Mouse (Mus musculus): ENCODE data around the gene Gng3. TPM values are rescaled to one million over a fixed set of nuclear protein-coding genes. Genes with fewer than 3 reads are reported as not detected.

The Gng3 gene
- polyA plus RNA-seq (2016; fragmentation: Nextera tagmentation; extraction: Ambion mirVana) = 2.5 and 2.9 TPM in 2 replicates

DNA sequence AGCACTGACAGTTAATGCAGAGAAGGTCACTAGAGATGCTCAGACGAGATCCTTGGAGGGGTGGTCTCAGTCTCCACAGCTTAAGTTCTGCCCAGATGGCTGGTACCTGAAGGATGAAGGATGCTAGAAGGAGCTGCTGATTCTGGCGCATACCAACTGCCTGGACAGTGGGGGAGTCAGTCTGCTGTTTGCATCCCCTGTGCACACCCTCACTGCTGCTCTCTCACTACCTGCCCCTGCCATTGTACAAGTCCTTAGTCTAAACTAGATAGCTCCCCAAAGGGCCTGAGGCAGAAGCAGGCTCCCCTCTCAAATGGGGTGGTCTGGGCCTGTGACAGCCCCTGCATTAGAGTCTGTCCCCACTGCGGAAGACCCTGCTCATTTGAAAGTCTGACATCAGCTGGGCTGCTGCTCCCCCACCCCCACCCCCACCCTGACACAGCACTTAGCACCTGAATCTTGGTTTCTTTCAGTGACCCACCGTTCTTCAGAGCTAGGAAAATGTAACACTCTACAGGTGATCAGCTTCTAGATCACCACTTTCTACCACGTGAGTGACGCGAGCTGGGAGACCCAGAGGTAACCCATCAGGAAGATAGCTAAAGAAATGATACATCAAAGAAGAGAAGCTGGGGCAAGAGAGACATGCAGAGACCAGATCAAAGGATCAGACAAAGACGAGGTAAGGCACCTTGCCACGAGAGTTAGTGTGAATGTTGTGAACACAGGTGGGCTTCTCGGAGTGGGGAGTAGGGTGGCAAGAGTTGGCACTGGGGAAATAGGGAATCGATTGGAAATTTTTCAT lies at the start of gene Gng3:
Gng3 (minus strand) TSS at position 92 of the 805 bp plus-strand sequence.
- H3K9ac ChIP-seq = peak within 1 kb of the TSS; percentile 80
- no peaks in the 10 kb centered on the region for H3K27me3 ChIP-seq (replicated peaks)
- ATAC-seq (ENCODE audit: insufficient number of reproducible peaks, low FRiP score) = no peak
- 49% methylated on average over 11 of the region's 11 CpGs for WGBS
- peak within 1 kb of the TSS; percentile 60 for H3K4me3 ChIP-seq
- peaks cover 30% of the 10 kb centered on the region for H3K4me1 ChIP-seq (replicated peaks)
- H3K36me3 ChIP-seq = peaks cover 14% of the 10 kb centered on the region
- H3K4me2 ChIP-seq = peak within 1 kb of the TSS; percentile 82
- H3K27ac ChIP-seq (ENCODE audit: poor library complexity, severe bottlenecking) = peak within 1 kb of the TSS; percentile 94
- no peaks in the 10 kb centered on the region for H3K9me3 ChIP-seq (replicated peaks)

DNA sequence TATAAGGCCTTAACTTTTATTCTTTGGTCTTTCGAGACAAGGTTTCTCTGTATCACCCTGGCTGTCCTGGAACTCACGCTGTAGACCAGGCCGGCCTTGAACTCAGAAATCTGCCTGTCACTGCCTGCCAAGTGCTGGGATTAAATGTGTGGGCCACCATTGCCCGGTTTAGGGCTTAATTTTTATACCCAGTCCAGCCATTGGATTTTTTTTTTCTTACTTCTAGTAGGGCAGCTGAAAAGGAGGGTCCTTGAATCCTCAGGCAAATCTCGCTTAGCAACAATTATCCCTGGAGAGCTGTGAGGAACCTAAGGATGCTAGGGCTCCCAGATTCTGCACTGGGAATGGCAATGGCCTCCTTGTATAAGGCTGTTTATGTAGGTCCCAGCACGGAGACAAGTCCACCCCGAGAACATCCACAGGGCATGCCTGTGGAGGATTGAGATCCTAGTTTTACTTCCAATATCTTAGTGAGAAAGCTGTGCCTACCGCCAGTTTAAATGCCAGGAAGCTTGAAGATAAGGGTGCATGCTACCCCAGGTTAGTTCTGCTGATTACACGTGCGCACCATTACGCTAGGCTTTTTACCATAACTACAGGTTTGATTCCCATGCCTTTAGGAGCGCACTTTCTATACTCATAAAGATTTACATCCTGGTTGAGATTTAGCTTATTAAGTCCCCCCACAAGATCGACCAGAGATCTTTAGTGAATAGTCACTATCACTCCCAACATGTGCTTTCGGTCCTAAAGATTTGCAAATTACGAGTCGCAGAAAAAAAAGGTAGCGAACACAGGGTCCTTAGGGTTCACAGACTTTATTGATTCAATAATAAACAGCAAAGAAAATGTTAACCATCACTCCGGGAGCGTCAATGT lies 48.8 kb upstream of the Gng3 start:
- Histone ChIP-seq H3K27ac (ENCODE audit: poor library complexity, severe bottlenecking) (peak overlapping the region; percentile 82), H3K27me3 (replicated peaks) (no peaks in the 10 kb centered on the region), H3K9ac (peak overlapping the region; percentile 89), H3K9me3 (replicated peaks) (no peaks in the 10 kb centered on the region), H3K4me1 (replicated peaks) (peaks cover 16% of the 10 kb centered on the region), H3K36me3 (peaks cover 14% of the 10 kb centered on the region), H3K4me2 (peak overlapping the region; percentile 72), H3K4me3 (peak overlapping the region; percentile 73)
- no peak for ATAC-seq (ENCODE audit: insufficient number of reproducible peaks, low FRiP score)
- WGBS = 16% methylated on average over 19 of the region's 19 CpGs

DNA sequence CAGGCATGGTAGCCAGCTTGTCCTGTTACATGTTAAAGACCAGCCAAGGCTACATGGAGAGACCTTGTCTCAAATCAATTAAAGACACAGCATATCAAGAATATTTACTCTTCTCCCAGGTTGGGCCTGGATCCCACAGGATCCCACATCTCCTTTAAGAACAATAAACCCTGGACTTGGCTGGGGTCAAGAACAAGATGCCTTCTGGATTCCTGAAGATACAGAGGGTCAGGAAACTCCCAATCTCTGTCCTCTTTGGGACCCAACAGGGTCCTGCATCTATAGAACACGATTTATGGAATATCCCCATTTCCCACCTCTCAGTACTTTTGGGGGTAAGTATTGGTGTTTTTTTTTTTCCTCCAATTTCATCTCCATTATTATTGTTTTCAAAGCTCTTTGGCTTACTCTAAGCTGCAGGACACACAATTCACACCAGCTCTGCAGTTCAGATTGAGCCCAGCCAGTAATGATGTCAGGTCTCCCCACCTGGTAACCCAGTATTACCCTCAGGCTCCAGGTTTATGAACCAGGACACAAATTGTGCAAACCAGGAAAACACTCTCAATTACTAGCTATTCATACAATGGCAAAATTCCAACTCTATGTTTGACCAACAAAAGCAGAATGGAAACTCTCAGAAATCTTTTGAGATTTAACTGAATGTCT lies 48.1 kb upstream of the Gng3 start:
- H3K4me3 ChIP-seq = no peak overlapping the region
- H3K4me1 ChIP-seq (replicated peaks) = peaks cover 16% of the 10 kb centered on the region
- H3K36me3 ChIP-seq = peaks cover 14% of the 10 kb centered on the region
- ATAC-seq (ENCODE audit: insufficient number of reproducible peaks, low FRiP score) = no peak
- no peaks in the 10 kb centered on the region for H3K27me3 ChIP-seq (replicated peaks)
- H3K9ac ChIP-seq = no peak overlapping the region
- no peak overlapping the region for H3K27ac ChIP-seq (ENCODE audit: poor library complexity, severe bottlenecking)
- H3K9me3 ChIP-seq (replicated peaks) = no peaks in the 10 kb centered on the region
- 46% methylated on average over 1 of the region's 1 CpGs for WGBS
- H3K4me2 ChIP-seq = peak overlapping the region; percentile 72

DNA sequence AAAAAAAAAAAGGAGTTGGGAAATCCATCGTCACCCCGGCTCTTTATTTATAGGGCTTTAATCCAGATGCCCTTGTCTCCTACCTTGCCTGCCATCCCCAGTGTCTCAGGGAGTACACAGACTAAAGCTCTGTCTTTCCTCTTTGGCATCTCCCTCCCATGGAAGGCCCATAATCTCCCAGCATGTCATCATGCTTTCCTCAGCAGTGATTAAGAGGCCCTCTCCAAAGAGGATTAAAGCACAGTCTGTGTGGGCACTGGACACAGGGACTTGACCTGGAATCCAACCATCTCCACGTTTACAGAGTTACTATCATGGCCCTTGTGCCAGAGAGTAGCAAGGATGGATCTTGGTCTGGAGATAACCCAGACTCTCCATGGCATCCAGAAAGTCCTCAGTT lies 44.6 kb upstream of the Gng3 start, which contains the start of the genes Lbhd1 and Gm49403:
Lbhd1 (plus strand) TSS at position 117 of the 400 bp plus-strand sequence.
Gm49403 (plus strand) TSS at position 315 of the 400 bp plus-strand sequence.
- no peak for ATAC-seq (ENCODE audit: insufficient number of reproducible peaks, low FRiP score)
- H3K4me1 ChIP-seq (replicated peaks) = peaks cover 17% of the 10 kb centered on the region
- H3K4me2 ChIP-seq = no peak within 1 kb of the TSS
- H3K36me3 ChIP-seq = no peaks in the 10 kb centered on the region
- no peaks in the 10 kb centered on the region for H3K27me3 ChIP-seq (replicated peaks)
- no peak within 1 kb of the TSS for H3K9ac ChIP-seq
- WGBS = 71% methylated on average over 3 of the region's 3 CpGs
- no peak within 1 kb of the TSS for H3K27ac ChIP-seq (ENCODE audit: poor library complexity, severe bottlenecking)
- H3K4me3 ChIP-seq = no peak within 1 kb of the TSS
- H3K9me3 ChIP-seq (replicated peaks) = no peaks in the 10 kb centered on the region

DNA sequence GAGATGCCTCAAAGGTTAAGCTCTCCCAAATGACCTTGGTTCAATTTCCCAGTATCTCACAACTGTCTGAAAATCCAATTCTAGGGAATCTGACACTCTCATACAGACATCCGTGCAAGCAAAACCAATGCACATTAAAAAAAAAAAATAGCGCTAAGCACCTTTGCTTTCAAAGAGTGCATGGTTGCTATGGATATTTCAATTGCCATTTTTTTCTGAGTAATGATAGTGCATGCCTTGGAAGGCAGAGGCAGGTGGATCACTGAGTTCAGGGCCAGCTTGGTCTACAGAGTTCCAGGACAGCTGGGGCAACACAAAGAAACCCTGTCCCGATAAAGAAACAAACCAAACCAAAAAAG lies 42.0 kb upstream of the Gng3 start:
- Histone ChIP-seq H3K4me1 (replicated peaks) (peaks cover 10% of the 10 kb centered on the region), H3K27me3 (replicated peaks) (no peaks in the 10 kb centered on the region), H3K27ac (ENCODE audit: poor library complexity, severe bottlenecking) (no peak overlapping the region; the same call in 1 of the 2 replicates), H3K9me3 (replicated peaks) (no peaks in the 10 kb centered on the region), H3K4me2 (peak overlapping the region; percentile 87), H3K4me3 (peak overlapping the region; percentile 92), H3K9ac (peak overlapping the region; percentile 95), H3K36me3 (peaks cover 12% of the 10 kb centered on the region)
- no peak for ATAC-seq (ENCODE audit: insufficient number of reproducible peaks, low FRiP score)
- 21% methylated on average over 3 of the region's 3 CpGs for WGBS

DNA sequence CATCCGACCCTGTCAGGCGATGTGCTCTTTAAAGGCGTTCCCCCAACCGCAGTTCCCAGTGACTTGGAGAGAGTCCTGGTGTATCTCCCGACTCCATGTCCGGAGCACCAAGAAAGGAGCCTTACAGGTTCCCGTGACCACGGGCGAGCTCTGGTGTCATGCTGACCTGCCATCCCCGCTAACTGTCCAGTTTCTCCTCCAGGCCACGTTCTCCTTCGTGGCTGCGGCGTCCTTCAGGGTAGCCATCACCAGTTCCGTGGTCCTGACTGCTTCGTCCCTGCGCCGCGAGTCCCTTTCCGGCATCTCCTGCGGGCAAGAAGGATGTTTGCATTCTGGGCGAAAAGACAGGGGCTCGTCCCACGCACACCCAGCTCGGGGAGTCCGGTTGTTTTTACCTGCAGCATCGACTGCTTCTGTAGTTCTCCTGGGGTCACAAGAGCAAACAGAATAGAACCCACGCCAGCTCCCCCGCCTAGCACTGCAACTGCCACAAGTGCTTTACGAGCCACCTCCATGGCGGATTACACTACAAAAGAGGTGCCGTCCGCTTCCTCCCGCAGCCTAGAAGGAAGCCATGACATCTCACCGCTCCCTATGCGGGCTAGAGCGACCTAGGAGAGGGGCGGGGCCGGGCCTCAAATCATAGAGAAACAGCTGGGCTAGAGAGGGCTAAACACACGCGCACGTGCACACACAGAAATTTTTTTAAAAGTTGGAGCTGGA lies 41.5 kb upstream of the Gng3 start, which contains the start of gene Uqcc3:
Uqcc3 (minus strand) TSS at position 613 of the 723 bp plus-strand sequence.
- Histone ChIP-seq H3K36me3 (peaks cover 18% of the 10 kb centered on the region), H3K9ac (peak within 1 kb of the TSS; percentile 95), H3K9me3 (replicated peaks) (no peaks in the 10 kb centered on the region), H3K4me2 (peak within 1 kb of the TSS; percentile 87), H3K4me3 (peak within 1 kb of the TSS; percentile 92), H3K27me3 (replicated peaks) (no peaks in the 10 kb centered on the region), H3K4me1 (replicated peaks) (peaks cover 10% of the 10 kb centered on the region), H3K27ac (ENCODE audit: poor library complexity, severe bottlenecking) (peak within 1 kb of the TSS; percentile 86)
- WGBS = under 1% methylated on average over 42 of the region's 42 CpGs
- peak; percentile 97 for ATAC-seq (ENCODE audit: insufficient number of reproducible peaks, low FRiP score)

DNA sequence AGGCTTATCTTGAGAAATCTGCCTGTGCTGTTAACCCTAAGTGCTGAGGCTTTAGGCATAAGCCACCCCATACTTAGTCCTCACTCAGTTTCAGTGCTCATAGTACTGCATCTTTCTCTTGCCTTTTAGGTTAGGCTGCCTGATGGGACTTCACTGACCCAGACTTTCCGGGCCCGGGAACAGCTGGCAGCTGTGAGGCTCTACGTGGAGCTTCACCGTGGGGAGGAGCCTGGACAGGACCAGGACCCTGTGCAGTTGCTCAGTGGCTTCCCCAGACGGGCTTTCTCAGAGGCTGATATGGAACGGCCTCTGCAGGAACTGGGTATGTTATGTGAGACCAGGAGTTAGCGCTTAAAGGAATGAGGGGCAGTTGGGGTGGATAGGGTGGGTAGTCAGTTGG lies 36.0 kb upstream of the Gng3 start:
- Histone ChIP-seq H3K36me3 (peaks cover 42% of the 10 kb centered on the region), H3K27ac (ENCODE audit: poor library complexity, severe bottlenecking) (no peak overlapping the region), H3K9me3 (replicated peaks) (no peaks in the 10 kb centered on the region), H3K27me3 (replicated peaks) (no peaks in the 10 kb centered on the region), H3K4me2 (no peak overlapping the region), H3K9ac (no peak overlapping the region), H3K4me3 (no peak overlapping the region), H3K4me1 (replicated peaks) (peaks cover 19% of the 10 kb centered on the region)
- 91% methylated on average over 7 of the region's 7 CpGs for WGBS
- ATAC-seq (ENCODE audit: insufficient number of reproducible peaks, low FRiP score) = no peak

DNA sequence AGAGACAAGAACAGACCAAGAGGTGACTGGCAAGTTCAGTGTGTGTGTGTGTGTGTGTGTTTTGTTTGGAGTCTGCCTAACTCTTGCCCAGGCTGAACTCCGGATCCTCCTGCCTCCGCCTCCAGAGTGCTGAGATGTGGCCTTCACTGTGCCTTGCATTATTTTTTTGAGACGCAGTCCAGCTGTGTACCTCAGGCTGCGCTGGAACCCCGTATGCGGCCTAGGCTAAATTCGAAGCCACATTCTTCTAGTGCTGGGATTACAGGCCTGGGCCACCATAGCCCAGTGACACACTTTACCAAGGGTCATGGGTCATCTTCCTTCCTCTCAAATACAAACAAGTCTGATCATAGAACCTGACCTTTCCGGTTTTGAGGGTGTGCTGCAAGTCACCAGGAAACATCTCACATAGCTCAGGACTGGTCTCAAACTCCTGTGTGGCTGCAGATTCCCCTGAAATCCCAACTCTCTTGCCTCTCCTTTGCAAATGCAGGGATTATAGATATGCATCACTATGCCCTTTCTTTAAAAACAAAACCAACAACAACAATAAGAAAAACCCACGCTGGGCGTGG lies 33.4 kb upstream of the Gng3 start:
- peaks cover 12% of the 10 kb centered on the region for H3K4me1 ChIP-seq (replicated peaks)
- H3K27me3 ChIP-seq (replicated peaks) = no peaks in the 10 kb centered on the region
- H3K36me3 ChIP-seq = peaks cover 42% of the 10 kb centered on the region
- peak overlapping the region; percentile 92 for H3K4me2 ChIP-seq
- H3K27ac ChIP-seq (ENCODE audit: poor library complexity, severe bottlenecking) = no peak overlapping the region; the same call in 1 of the 2 replicates
- WGBS = 75% methylated on average over 10 of the region's 10 CpGs
- H3K9ac ChIP-seq = peak overlapping the region; percentile 93
- H3K9me3 ChIP-seq (replicated peaks) = no peaks in the 10 kb centered on the region
- ATAC-seq (ENCODE audit: insufficient number of reproducible peaks, low FRiP score) = no peak
- peak overlapping the region; percentile 84 for H3K4me3 ChIP-seq

DNA sequence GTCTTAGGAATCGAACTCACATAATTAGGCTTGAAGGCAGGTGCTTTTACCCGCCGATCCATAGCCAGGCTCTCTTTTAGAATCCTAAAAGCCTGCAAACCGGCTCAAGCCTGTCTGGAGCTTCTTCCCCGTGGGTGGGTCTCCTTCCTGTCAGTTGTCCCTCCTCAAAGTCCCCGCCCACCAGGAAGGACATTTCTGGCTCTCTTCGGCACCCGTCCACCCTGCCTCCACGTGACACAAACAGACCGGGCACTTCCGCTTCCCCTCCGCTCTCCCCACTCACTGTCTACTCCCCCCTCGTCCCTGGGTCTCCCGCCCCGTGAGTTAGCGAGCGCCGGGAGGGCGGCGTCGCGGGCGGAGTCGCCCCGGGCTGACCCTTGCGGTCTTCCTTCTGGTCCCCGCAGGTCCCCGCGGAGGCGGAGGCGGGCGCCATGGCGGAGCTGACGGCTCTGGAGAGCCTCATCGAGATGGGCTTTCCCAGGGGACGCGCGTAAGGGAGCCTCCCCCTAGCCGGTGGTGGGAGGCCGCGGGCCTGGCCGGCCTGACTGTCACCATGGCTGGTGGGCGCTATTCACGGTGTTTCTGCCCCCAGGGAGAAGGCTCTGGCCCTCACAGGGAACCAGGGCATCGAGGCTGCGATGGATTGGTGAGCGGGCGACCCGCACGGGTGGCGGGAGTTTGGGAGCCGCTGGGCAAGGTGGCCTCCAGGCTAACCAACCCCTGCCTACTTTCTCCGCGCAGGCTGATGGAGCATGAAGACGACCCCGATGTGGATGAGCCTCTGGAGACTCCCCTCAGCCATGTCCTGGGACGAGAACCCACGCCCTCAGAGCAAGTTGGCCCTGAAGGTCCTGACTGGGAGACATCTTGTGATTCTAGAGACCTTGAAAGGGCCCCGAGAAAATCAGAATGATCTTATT lies 32.5 kb upstream of the Gng3 start, which contains the start of gene Ubxn1:
Ubxn1 (plus strand) TSS at position 230 of the 920 bp plus-strand sequence.
- ATAC-seq (ENCODE audit: insufficient number of reproducible peaks, low FRiP score) = peak; percentile 99
- H3K9me3 ChIP-seq (replicated peaks) = no peaks in the 10 kb centered on the region
- H3K36me3 ChIP-seq = peaks cover 35% of the 10 kb centered on the region
- 1% methylated on average over 59 of the region's 59 CpGs for WGBS
- H3K4me3 ChIP-seq = peak within 1 kb of the TSS; percentile 84
- H3K4me1 ChIP-seq (replicated peaks) = peaks cover 12% of the 10 kb centered on the region
- no peaks in the 10 kb centered on the region for H3K27me3 ChIP-seq (replicated peaks)
- peak within 1 kb of the TSS; percentile 93 for H3K9ac ChIP-seq
- peak within 1 kb of the TSS; percentile 92 for H3K4me2 ChIP-seq
- peak within 1 kb of the TSS; percentile 76 for H3K27ac ChIP-seq (ENCODE audit: poor library complexity, severe bottlenecking)
